Mouse (Mus musculus) liver, adult (tissue): ENCODE measurements around the gene Scmh1.

Experiments
- GATA4 ChIP-seq: IDR thresholded peaks from 2 replicates; pipeline ENCODE4 v1.6.1; 2014; ENCODE audit warnings: mild to moderate bottlenecking, low read length; ENCODE audit not compliant: insufficient replicate concordance

Gene Scmh1

GRCm38 (mm10) chr4:120511203-120511602 is 106.1 kb downstream of the Scmh1 start:
- TF ChIP-seq GATA4, result no peak

DNA sequence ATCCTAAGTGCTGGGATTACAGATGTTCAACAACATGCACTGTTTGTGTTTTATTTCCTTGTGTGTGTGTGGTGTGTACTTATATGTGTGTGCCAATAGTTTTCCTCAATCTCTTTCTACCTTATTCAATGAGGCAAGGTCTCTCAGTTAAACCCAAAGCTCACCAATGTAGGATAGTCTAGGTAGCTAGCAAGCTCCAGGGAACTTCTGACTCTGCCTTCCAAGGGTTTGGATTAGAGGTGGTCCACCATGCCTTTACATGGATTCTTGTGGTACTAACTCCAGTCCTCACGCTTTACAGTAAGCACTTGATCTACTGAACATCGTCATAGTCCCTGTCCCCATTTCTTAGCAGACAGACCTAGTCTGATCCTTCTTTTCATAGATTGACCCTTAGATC is 109.3 kb downstream of the Scmh1 start:
- TF ChIP-seq GATA4, result no peak

GRCm38 (mm10) chr4:120516491-120516890 is 111.4 kb downstream of the Scmh1 start:
- no peak for TF ChIP-seq GATA4

GRCm38 (mm10) chr4:120516907-120517306 is 111.8 kb downstream of the Scmh1 start:
- TF ChIP-seq GATA4, result no peak

DNA sequence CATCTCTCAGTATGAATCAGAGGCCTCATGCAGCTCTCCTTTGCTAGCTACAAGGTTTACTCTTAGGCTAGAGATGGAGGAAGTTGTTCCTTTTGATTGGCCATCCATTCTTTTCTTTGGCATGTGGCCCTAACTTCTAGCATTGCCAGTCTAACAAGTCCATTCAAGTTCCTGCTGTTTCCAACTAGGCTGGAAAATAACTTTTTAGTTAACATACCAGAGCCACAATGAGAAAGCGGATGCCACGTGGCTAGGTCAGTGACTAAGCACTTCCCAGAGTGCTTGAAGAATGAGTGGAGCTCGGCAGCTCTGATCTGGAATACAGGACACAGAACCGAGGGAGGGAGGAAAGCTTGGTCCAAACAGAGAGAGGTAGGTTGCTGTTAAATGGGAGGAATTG is 112.3 kb downstream of the Scmh1 start:
- no peak for TF ChIP-seq GATA4

- no peak for TF ChIP-seq GATA4
Observed at GRCm38 (mm10) chr4:120521761-120522160, 116.7 kb downstream of the Scmh1 start.

- no peak for TF ChIP-seq GATA4
Observed at GRCm38 (mm10) chr4:120522351-120522750, 117.3 kb downstream of the Scmh1 start.

GRCm38 (mm10) chr4:120523092-120523491 is 118.0 kb downstream of the Scmh1 start:
- TF ChIP-seq GATA4, result no peak

GRCm38 (mm10) chr4:120528171-120528570 is 123.1 kb downstream of the Scmh1 start:
- no peak for TF ChIP-seq GATA4

DNA sequence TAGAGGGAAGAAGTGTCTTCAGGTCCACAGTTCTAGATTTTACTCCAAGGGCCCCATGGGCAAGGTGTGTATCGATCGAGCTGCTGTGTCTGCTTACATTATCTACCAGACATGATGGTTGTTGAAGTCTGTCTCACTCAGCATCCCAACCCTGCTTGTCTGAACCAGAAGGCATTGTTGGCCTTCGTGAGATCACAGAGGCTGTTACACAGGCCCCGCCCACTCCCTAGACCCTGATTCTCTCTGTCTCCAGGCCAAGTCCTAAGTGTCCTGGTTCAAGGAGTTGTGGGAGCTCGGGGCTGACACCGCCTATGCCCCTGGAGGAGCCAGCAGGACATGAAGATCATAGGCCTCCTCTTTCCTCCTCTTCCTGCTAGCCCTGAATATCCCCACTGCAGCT is 126.9 kb downstream of the Scmh1 start, which contains the start of gene Slfnl1:
TSS of gene Slfnl1 (plus strand) at position 246 of the 400 bp plus-strand sequence.
- no peak for TF ChIP-seq GATA4

DNA sequence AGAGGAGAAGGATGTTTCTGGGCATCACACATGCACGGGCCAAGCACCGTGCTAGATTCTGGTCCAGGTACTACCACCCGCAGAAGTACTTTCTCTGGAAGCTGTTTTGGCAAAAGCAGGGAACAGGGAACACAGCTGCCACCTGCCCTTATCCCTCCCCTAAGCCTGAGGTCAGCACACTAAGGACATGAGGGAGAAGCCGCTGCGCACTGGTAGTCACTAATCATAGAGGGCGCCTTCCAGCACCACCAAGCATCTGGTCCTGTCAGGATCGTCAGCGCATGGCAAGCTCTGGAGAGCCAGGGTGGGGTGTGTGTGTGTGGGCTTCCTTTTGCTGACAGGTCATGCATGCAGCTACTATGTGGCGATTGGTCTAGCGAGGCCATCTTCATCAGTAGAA is 133.6 kb downstream of the Scmh1 start:
- TF ChIP-seq GATA4, result no peak

GRCm38 (mm10) chr4:120544896-120545295 is 139.8 kb downstream of the Scmh1 start:
- no peak for TF ChIP-seq GATA4

- TF ChIP-seq GATA4, result no peak
Observed at GRCm38 (mm10) chr4:120556592-120556991, 151.5 kb downstream of the Scmh1 start.

GRCm38 (mm10) chr4:120565726-120566125 is 160.6 kb downstream of the Scmh1 start:
- TF ChIP-seq GATA4, result no peak

GRCm38 (mm10) chr4:120568005-120568404 is 162.9 kb downstream of the Scmh1 start:
- TF ChIP-seq GATA4, result no peak

- no peak for TF ChIP-seq GATA4
Observed at GRCm38 (mm10) chr4:120569025-120569424, 163.9 kb downstream of the Scmh1 start.
